Mouse (Mus musculus): ENCODE measurements at regions not wholly inside any gene's neighbourhood (a gene's known extent, or its start where the extent isn't known, plus 50 kb on each side); places are given as distances from the start of the nearest gene placed in this dataset.

DNA sequence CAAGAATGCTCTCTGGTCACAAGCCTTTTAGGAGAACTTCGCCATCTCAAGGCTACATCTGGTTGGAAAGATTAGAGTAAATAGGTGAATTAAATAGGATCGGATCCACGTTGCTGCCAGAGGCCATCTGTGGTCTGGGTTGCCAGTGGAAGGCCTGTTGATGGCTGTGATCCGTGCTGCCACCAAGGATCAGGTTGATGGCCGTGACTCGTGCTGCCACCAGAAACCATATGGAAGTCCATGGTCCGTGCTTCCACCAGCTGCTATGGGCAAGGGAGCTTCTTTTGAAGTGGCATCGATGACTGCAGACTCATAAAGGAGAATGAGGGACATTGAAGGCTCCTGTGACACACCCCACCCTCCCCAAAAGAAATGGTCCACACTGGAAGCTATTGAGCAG lies 79.6 kb downstream of the Atp1a1 start:
- no peak for DNase-seq

DNA sequence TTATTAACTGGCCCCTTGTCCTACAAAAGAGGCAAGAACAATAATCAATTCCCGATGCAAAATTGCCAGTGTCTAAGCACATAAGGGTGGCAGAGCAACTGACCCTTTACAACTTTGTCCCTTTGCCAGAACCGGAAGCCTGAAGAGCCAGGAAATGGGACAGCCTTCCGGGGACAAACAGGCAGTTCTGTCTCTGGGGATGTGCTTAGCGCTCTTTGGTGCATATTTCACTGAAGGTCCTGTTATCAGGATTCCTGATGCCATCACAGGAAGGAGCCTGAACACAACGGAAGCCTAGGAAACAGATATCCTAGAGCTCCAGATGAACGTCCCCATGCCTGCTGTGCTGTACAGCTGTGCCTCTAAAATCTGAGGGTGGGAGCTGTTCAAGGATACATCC lies 80.0 kb downstream of the Atp1a1 start:
- no peak for DNase-seq

DNA sequence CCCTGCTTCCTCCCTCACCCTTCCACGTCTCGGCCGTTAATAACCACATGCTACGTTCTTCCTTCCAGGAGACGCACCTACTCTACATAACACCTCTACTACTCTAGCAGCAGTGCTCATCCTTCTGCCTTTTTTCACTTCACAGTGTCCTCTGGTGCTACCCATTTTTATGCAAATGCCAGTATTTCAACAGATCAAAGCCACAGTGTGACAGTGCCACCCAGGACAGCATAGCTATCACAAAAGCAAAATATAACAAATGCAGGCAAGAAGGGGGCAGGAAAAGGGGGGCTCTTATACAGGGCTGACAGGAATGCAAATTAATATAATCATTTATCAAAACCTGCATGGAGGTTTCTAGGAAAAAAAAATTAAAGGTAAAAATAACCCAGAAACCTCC lies 81.2 kb downstream of the Atp1a1 start:
- no peak for DNase-seq

DNA sequence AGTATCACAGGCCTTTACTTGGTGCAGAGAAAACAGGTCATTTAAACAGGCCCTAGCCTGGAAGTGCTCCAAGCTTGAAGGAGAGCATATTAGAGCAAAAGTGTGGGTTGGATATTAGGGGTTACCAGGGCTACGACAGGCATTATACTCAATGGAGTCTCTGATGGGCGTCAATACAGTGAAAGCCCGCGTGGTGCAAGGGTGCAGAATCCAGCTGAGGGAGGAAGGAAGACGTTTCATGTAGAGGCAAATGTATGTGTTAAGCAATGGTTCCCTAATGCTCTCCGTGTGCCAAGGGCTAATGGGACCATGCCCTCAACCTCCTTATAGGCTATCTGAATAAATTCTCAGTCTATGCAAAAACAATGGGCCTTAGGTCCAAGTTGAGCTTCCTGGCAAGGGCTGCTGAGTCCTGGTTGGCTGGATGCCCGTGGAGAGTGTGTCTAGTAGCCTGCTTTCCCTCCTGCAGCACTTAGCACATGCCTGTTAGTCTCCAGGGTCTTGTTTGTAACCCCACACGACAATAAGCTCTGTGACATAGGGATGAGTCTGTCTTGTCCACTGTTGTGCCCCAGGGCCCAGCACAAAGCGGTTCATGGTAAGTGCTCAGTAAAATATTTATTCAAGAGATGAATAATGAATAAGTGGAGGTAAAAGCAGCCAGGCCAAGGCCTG lies 82.1 kb downstream of the Atp1a1 start:
- DNase-seq, result no peak

DNA sequence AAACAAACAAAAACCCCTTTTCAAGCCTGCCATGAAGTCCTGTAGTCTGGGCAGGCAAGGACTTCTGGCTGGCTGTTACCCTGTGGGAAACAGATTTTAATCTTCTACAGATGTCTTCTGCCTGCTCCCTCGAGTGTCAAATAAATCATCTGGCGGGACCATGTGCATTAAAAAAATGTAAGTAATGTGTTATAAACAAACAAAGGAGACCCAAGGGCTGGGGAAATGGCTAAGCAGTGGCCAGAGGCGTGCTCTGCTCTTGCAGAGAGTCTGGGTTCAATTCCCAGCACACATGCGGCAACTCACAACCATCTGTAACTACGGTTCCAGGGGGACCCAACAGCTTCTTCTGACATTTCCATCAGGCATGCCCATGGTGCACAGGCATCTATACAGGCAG lies 83.3 kb downstream of the Atp1a1 start:
- no peak for DNase-seq

DNA sequence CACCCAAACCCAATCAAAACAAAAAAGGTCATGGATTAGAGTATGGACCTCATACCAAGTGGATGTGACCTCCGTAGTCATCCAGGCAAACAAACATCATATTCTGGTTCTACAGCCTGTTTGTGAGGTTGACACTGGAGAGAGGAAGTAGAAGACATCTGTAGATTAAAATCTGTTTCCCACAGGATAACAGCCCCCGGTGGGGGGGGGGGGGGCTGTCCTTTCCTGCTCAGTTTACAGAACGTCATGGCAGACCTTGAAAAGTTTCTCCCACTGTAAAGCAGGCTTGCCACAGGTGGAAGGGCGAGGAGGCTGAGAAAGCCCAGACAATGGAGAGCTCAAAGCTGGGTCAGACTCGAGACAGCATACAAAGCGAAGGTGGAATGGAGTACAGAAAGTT lies 84.4 kb downstream of the Atp1a1 start:
- no peak for DNase-seq

DNA sequence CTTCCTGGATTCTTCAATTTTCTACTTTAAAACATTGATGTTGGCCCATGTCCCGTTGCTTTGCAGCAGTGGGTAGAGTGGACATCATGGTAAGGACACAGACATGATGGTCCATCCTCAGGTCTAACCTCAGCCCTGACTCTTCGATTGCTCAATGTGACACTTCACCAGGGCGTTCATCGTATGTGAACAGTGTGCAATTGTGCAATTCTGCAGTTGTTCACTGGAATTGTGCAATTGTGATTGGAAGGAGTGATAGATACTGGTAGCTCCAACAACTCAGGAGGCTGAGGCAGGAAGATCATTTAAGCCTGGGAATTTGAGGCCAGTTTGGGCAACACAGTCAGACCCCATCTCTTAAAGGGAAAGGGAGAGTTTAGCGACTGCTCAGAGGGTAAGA lies 84.9 kb downstream of the Atp1a1 start:
- DNase-seq, result no peak

DNA sequence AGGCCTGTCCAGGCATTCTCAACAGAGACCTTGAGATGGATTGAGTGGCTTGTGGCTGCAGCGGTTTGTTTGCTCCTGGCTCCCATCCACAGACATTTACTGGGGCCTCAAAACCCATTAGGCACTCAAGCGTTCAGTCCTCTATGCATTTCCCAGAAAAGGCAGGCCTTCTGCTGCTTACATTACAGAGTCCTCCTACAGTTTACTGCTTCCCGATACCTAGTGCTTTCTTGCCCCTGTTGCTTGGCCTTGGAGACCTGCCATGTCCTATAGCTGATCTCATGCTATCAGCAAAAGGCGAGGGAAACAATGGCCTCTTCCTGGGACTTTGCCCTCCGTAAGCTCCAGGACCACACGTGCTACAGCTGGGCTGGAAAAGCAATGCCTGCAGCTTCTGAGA lies 85.7 kb downstream of the Atp1a1 start:
- DNase-seq, result peak; percentile 63

DNA sequence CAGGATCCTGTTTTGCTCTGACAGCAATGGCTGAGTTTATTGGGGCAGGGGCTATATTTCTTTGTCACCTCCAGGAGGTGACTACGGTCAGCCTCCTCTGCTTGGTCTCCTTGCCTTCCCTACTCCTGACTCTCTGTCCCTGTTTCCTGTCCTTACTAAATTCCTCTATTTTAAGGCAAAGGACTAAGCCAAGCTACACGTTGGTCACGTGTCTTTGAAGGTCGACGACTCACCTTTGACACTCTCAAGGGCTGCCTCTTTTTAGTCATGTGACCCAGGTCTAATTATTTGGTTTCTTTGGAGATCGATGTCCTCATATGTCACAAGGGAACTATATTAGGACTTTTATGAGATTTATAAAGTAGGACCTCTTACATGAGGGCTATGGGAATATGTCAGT lies 86.9 kb downstream of the Atp1a1 start:
- DNase-seq, result no peak

DNA sequence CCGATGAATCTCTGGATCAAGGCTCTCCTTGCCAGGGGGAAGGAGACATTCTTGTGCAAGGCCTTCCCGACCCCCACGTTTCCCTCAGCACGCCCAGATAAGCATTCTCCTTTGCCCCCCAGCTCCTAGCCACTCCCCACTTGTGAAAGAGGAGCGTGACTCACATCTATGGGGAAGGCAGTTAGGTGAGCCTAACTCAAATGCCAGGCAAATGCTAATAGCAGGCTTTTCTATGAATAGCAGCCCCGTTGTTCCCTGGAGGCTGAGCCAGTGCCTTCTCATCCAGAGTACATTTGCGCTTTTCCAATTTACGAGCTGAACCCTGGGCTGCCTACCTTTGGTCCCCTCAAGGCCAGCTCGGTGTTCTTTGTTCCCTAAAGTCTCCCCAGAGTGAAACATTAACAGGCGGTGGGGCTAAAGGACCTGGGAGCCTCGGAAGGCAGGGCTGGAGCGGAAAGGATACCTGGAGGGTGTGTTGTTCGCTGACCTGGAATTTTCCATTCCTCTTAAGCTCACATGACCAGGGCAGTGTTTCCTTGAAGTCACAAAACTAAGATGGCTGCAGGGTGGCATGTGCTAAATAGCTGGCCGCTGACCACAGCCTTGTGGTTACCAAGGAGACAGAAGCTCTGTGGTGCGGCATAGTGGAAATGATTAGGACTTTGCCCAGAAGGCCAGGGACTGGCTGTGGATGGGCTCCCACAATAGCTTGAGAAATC lies 87.5 kb downstream of the Atp1a1 start:
- DNase-seq, result peak; percentile 81

DNA sequence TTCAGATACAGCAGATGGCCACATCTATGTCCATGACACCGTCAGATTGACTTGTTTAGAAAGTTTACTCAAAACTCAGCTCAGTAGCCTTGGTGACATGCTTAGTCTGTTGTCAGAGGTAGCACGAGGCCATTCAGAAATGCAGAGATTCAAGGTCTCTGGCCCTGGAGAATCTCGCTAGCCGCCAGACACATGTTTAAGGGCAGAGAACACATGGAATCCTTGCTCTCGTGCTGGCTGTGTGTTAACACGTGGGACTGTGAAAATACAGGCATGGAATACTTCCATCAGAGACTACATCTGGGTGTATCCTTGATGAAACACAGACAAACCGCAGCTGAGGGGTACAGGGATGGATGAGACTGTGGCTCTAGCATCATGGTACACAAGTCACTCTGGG lies 88.9 kb downstream of the Atp1a1 start:
- DNase-seq, result peak; percentile 77

DNA sequence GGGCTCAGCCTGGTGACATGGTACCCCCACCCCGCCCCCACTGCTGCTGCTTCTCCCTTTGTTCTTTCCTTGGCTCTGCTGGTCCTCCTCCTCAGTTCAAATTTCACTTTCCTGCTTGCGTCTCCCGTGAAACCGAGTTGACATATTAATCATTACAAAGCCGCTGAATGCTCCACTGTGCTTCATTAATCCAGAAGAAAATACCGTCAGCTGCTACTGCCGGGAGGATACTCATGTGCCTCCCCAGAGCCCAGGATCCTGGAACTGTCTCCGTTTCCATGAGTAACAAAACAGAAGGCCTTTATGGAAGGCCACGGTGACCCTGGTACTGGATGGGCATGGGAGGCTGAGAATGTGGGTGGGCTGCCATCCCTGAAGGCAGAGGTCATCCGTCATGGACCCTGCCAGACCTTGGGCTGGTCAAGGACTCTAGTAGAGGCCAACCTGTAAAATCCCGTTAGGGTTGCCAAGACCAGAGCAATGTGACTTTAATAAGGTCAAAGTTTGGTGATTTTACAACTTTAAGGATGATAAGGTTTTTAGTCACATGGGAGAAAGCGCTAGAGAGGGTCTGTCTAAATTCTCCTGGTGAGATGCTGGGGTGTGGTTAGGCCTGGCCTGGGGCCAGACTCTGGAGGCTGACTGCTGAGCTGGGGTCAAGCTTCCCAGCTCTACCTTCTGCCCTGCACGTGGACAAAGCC lies 90.7 kb downstream of the Atp1a1 start:
- peak; percentile 93 for DNase-seq

Data from adrenal gland, adult 2 months (tissue).